Mouse (Mus musculus): Measurements from ENCODE around the gene Pstpip1. TPM values are rescaled to one million over a fixed set of nuclear protein-coding genes. Genes with fewer than 3 reads are reported as not detected.

The Pstpip1 gene
- polyA plus RNA-seq (2017; shearing (Covaris generic)) = 148 TPM

DNA sequence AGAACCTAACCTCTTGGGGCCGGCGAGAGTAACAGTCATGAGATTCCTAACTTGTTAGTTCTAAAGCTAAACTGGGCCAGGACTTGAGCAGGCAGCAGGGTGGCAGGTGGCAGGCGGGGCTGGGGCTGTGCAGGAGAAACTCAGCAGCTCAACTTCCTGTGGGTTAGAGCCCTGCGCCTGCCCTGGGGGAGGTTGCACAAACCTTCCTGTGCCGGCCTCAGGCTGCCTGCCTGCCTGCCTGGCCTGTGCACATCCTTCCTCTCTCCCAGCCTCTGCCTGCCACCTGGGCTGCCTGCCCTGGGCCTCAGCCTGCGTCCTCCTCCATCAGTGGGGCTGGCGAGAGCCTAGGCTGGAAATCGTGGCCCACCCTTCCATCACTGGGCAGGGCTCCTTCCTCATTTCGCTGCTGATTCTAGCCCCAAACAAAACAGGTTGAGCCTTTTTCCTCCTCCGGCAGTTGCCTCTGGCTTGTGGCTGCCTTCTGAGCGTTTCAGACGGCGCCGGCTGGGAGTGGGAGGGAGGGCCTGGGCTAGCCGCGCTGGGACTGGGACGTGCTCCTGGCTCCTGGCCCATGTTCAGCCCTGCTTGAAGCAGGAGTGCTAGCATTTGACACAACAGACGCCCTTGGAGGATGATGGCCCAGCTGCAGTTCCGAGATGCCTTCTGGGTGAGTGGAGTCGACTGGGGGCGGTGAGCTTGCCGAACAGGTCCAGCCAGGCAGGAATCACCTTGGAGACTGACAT, at the start of gene Pstpip1:
Gene Pstpip1, plus strand, starts transcription at position 185 of the 743 bp plus-strand sequence.

GRCm38 (mm10) chr9:56041372-56042180, 48.2 kb upstream of the Pstpip1 start, which contains the start of gene Rcn2:
Rcn2 (plus strand) TSS chr9:56041845.

GRCm38 (mm10) chr9:56165377-56165776, 75.6 kb downstream of the Pstpip1 start, which contains the start of gene Tspan3:
Tspan3 (minus strand) TSS chr9:56165477.

Other genes starting within 250 kb of the Pstpip1 start
- gene Scaper, start 151.8 kb upstream of the Pstpip1 start, polyA plus RNA-seq (2017; shearing (Covaris generic)) = 28.8 TPM
- gene 4930563M21Rik, start 79.4 kb upstream of the Pstpip1 start, polyA plus RNA-seq (2017; shearing (Covaris generic)) = not detected
- gene Rcn2, start 48.1 kb upstream of the Pstpip1 start, polyA plus RNA-seq (2017; shearing (Covaris generic)) = 87.5 TPM
- gene Tspan3, start 75.5 kb downstream of the Pstpip1 start, polyA plus RNA-seq (2017; shearing (Covaris generic)) = 69.4 TPM

Data from CD4-positive, CD25-positive, alpha-beta regulatory T cell (primary cell).